Mouse (Mus musculus): ENCODE data around the gene 2410004P03Rik.

2410004P03Rik gene

DNA sequence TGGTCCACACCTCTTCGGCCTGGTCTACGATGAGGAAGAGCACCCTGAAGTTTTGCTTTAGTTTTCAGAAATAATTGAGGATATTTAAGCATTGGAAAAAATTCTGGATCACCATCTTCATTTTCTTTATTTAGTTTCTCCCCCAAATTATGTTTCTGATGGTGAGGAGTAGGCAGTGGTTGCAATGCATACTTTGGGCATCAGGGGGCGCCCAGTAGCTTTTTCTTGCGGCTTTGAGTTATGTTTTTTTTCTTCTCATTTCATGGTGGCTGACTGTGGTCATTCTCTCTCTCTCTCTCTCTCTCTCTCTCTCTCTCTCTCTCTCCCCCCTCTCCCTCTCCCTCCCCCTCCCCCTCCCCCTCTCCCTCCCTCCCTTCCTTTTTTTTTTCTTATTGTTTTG, 6.9 kb upstream of the 2410004P03Rik start:
- peak; percentile 85 to 86 for DNase-seq

DNA sequence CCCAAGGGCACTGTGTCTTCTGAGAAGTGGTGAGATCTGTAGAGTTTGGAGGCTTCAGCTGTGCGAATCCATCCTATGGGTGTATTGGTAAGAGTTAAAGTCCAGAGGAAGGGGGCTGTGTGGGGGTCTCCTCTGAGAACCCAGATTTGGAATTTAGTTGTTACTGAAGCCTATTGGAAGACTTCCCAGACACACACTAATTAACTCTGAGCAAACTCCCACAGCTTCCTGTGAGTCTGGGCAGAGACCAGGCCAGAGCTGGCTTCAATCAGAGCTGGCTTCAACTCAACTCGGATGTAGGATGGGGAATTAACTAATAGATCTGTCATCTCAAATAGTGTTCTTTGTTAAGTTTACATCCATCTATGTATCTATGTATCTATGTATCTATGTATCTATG, 4.2 kb upstream of the 2410004P03Rik start:
- DNase-seq, result no peak

GRCm38 (mm10) chr12:17012067-17012899, 756 bp upstream of the 2410004P03Rik start:
- DNase-seq, result no peak

DNA sequence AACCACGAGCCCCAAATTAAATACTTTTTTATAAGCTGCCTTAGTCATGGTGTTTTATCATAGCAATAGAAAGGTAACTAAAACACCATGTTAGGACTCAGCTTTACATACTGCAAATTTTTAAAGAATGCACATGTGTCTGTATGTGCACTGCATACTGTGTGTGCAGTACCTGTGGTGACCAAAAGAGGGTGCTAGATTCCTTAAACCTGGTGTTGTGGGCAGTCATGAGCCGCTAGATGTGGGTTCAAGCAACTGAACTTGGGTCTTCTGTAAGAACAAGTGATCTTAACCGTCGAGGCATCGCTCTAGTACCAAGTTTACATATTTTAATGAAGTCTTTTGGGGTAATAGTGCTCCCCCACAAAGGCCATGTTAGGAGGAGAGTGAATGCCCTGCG, 2.1 kb downstream of the 2410004P03Rik start:
- DNase-seq, result no peak

DNA sequence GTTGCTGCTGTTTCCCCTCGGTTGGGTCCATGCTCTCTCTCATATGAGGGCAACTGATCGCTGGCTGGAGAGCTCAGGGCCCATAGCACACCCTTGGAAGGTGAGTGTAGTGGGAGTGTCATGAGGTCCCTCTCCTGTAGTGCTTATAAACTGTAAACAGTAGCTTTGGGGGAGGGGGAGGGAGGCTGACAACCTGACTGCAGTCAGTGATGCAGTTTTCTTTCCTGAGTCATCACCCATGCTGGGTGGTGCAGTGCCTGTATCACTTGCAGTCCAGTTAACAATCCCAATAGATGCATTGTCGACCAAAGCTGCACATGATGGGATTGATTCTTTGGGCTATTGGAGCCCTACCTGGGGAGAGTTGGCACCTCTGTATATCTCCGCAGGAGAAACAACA, 10.3 kb downstream of the 2410004P03Rik start:
- no peak for DNase-seq

DNA sequence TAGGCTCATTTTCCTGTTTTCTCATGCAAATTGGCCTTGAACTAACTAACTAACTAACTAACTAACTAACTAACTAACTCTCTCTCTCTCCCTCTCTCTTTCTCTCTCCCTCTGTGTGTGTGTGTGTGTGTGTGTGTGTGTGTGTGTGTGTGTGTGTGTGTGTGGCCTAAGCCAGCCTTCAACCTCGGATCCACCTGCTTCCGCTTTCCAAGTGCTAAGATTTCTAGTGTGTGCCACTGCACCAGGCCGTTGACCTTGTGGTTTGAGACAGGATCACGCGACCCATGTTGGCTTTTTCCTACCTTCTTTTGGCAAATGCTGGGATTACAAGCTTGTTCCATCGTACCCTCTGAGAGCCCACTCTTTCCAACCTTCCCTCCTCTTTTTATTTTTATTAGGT, 10.9 kb downstream of the 2410004P03Rik start:
- DNase-seq, result peak; percentile 47 to 49

- peak; percentile 91 for DNase-seq
These were observed 11.6 kb downstream of the 2410004P03Rik start, which contains the start of gene Pqlc3 for GRCm38 (mm10) chr12:16999739-17000497. Gene Pqlc3 (minus strand): TSS chr12:17000408.

DNA sequence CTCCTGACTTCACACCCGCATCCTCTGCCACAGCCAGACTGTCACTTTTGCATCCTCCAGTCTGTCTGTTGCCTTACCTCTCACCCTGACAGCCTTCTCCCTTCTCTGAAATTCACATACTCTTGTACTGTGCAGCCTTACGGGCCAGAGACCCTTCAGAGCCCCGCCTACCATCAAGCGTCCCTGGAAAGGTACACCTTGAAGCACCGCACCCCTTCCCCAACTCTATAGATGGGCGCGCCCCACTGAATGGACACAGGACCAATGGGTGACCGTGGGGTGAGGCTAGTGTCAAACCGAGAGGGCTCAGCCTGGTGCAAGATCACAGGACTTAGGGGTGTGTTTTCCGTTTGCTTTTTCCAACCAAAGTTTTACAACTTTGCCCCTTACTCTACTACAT, 12.4 kb downstream of the 2410004P03Rik start:
- DNase-seq, result no peak

DNA sequence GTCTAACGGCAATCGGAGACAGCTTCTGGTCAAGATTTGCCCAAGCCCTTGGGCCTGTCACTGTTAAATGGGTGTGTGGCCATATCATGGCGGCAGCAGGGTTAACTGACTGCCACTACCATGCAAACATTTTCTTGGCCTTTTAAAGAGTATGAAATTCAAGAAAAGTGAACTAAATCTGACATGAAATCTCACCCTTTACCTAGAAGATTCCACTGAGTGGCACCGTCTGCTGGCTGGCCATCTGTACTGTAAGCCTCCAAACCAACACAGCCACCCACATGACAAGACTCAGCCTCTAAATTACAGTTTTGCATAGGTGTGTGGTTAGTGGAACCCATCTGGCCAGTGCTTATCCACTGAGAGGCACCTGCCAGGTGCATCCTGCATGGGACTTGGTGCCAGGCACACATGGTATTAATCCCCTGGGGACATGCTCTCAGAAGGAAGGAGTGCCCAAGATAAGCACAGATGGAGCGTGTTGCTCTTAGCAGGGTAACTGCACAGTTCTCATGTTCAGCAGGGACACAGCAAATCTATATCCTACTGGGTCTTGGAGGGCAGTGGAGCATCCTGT, 14.6 kb downstream of the 2410004P03Rik start:
- peak; percentile 44 to 48 for DNase-seq

DNA sequence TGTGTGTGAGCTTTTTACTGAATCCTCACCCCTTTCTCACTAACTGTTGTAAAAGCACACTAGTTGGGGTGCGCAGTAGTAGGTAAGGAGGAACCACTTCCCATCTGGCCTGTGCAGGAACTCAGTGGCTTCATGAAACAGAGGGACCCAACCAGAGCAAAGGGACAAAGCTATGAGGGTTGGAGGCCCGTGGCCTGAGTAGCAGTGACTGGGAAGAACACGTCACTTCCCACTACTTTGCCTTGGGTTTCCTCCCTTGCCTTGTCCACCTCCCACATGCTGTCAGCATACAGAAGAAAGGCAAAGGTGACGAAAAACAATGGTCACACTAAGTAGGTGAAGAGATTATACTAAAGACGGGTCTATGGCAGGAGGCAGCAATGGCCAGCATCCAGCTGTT, 15.2 kb downstream of the 2410004P03Rik start:
- DNase-seq, result no peak

- no peak for DNase-seq
These were observed 17.2 kb downstream of the 2410004P03Rik start for GRCm38 (mm10) chr12:16994291-16994690.

DNA sequence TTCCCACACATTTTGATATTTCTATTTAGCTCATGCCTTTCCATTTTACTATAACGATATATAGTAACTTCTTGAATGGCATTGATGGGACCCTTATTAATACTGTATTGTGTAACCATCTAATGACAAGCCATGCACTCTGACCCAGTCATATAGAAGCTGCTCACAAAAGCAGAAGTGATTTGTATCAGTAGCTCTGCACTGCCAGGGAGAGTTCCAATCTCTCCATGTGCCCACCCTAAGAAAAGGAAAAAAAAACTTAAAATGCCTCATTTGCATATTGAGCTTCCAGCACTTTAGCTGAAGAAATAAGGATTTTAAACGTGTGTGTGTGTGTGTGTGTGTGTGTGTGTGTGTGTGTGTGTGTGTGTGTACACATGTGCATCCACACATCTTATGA, 19.2 kb downstream of the 2410004P03Rik start:
- no peak for DNase-seq

DNA sequence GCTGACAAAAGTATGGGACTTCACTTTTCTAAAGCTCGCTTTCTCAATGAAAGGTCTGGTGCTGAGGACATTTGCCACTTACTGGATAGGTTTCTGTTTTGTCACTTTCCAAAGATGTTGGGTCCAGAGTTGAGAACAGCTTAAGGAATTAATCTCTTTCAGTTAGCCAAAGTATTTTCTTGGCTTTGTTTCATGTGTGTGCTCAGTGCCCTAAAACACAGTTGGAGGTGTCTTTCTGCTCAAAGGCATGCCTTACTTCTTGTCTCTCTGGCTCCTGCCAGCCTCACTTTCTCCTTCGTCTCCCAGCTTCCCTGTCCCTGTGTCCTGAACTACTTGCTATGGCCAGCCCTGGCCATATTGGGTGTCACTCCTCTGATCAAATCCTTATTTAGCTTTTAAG, 20.2 kb downstream of the 2410004P03Rik start:
- no peak for DNase-seq

DNA sequence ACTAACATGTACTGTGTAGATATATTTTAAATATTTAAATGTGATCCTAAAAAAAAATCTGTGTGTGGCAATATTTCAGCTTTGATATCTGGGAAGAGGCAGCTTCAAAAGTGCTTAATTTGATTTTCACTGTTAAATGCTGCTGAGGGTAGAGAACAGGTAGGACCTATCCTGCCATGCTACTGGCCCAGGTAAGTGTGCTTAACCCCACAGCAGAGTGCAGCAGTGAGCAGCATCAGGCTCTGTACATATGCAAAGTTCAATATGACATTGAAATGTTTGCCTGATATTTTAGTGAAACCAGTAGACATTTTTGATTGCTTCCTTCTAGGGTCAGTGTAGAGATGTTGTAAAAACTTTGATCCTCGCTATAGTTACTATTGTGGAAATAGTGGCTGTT, 25.7 kb downstream of the 2410004P03Rik start:
- DNase-seq, result no peak

GRCm38 (mm10) chr12:16977120-16977519, 34.4 kb downstream of the 2410004P03Rik start:
- no peak for DNase-seq

DNA sequence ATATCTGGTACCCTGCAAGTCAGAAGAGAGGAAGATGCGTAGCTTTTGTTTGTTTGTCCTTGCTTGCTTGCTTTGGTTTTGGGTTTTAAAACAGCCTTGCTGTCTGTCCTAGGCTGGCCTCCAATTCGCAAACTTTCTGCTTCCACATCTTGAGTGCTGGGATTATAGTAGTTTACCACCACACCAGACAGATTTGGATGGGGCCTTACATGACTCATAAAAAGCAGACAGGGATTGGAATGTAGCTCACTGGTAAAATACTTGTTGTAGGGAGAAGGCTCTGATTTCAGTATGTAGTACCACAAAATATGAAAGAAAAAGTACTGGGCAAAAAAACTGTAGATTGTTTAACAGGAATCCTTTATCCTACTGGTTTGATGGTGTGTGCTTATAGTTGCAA, 44.7 kb downstream of the 2410004P03Rik start:
- DNase-seq, result no peak

GRCm38 (mm10) chr12:16963354-16963753, 48.2 kb downstream of the 2410004P03Rik start:
- DNase-seq, result peak; percentile 48 to 63

DNA sequence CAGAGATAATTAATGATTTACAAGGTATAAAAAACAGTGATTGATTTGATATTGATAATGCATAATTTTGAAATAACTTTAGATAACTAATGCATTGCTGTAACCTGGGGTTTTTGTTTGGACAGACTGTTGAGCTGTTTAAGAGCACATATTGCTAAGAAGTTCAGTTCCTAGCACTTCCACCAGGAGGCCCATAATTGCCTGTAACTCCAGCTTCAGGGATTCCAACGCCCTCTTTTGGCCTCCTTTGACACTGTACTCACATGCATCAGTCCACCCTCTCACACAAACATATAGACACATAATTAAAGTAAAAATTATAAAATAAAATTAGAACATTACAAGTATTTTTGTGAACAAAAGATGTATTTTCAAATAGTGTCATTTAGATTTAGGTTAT, 52.7 kb downstream of the 2410004P03Rik start:
- peak; percentile 40 to 48 for DNase-seq

Measured in B cell, adult 2 months (primary cell).